8 mouse cellular contexts compared by ENCODE assay signal in the genomic region with DNA sequence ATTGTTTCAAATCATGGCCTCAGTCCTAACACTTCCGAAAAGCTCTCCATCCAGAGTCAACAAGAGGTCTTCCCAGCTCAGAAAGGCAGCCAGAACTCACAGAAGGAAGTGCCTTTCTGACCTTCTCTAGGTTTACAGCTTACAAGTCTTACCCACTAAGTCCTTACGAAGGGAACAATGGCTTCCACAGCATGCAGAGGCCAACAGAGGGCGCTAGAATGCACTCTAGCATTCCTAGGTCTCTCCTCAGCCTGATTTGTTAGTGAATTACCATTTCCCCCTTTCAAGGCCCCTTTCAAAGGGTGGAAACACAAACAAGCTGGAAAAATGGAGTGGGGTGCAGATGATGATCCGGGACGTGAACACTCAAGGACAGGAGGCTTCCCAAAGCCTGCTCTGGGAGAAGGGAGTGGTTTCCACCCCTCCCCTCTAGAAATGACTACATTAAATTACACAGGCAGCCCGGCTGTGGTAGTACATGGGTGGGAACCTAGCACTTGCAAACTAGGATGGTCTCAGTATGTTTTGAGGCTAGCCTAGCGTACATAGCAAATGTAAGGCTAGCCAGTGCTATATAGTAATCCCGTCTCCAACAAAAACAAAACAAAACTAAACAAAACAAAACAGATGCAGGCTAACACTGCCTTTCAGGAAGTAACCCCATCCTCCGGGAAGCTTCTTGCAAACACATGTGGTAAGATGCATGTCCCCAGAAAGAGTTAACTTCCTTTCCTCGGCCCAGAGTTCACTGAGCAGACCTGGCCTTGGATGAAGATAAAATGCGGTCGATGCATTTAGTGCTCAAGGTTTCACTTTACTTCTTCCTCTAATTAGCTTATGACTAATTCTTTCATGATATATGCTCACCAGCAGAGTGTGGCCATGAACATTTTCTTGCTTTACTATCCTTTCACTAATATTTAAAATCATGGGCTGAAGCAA. TPM values are rescaled to one million over a fixed set of nuclear protein-coding genes. Genes with fewer than 3 reads are reported as not detected.
DNase-seq lines count a peak whose midpoint lies in the region; TF ChIP-seq lines count a peak whose summit lies in the region.

No protein-coding gene starts in this region.

- TF ChIP-seq POLR2A in cortical plate, adult 2 months (IDR thresholded peaks at IDR 0.05; ENCODE audit: extremely low read depth, insufficient read depth, low read length), result no peak

- no peak overlapping the region for H3K4me3 ChIP-seq in cortical plate, adult 2 months (ENCODE audit: insufficient read depth, low read length)

- H3K27ac ChIP-seq in cortical plate, adult 2 months (ENCODE audit: insufficient read depth, low read length), result no peak overlapping the region

- DNase-seq in left cerebral cortex, adult 18-20 months (ENCODE audit: low spot score in 2 of 2), result peak; percentile 36 to 65
- DNase-seq in left cerebral cortex, adult 11 months (ENCODE audit: low spot score), result no peak
- peak; percentile 23 to 40 for DNase-seq in gastrocnemius, adult 8-10 months (ENCODE audit: low spot score in 2 of 2)
- peak; percentile 75 for DNase-seq in hindlimb bud, embryonic 11.5 days (ENCODE audit: extremely low spot score, low read depth, low spot score)
- DNase-seq in left cerebral cortex, postnatal 36 days (ENCODE audit: low spot score in 2 of 2), result peak; percentile 42
- peak; percentile 91 for DNase-seq in mesoderm, embryonic 11.5 days (ENCODE audit: low read depth, low spot score)
- DNase-seq in skeletal muscle tissue, adult 2 months (ENCODE audit: low read depth, low spot score), result peak; percentile 45

- peaks cover 22% of the 10 kb centered on the region for H3K4me1 ChIP-seq in cortical plate, adult 2 months (ENCODE audit: control insufficient read depth, insufficient read depth, low read length)

- intact Hi-C loops in left cerebral cortex, postnatal 36 days (cut with DNase I), result no loop called here

- TF ChIP-seq CTCF in cortical plate, adult 2 months (IDR thresholded peaks at IDR 0.05; ENCODE audit: extremely low read depth, insufficient read depth, low read length), result peak; percentile 80

RNA-seq across cellular contexts. Expression of gene Cfap20, which starts 6.8 kb away (rescaled TPM):
- 10 to 100 TPM; 58.8 to 60.7 TPM for total RNA-seq in left cerebral cortex, adult 18-20 months (2021)
- 86.3 and 90.4 TPM in 2 replicates for polyA plus RNA-seq in cortical plate, adult 2 months (2012; rRNA removed)
- total RNA-seq in gastrocnemius, adult 8-10 months (2022), result 1 to 10 TPM; 3.6 to 6.4 (median 5.3) TPM
- 10 to 100 TPM; 49.3 to 66.1 TPM for total RNA-seq in left cerebral cortex, postnatal 36 days (2021)

Comparison
In these comparisons a context has a peak if more than half of its experiments do, and no peak if none do; other contexts are left out.
1. RNA of gene Cfap20, which starts 6.8 kb away (total RNA-seq): 49.3 to 66.1 TPM in left cerebral cortex, postnatal 36 days and 58.8 to 60.7 TPM in left cerebral cortex, adult 18-20 months; 3.6 to 6.4 TPM in gastrocnemius, adult 8-10 months; every median in the first group is over 4 times any median in the second.